Mouse (Mus musculus) liver, adult (tissue): Measurements from ENCODE around the gene Tsc22d3.
A peak's percentile ranks its signal among the peaks of the same experiment; 100 is the strongest.

Source experiments
- GATA4 ChIP-seq: IDR thresholded peaks from 2 replicates; pipeline ENCODE4 v1.6.1; 2014; ENCODE audit warnings: mild to moderate bottlenecking, low read length; ENCODE audit not compliant: insufficient replicate concordance

The Tsc22d3 gene

GRCm38 (mm10) chrX:140522071-140522765, 78.2 kb downstream of the Tsc22d3 start:
- no peak for TF ChIP-seq GATA4

DNA sequence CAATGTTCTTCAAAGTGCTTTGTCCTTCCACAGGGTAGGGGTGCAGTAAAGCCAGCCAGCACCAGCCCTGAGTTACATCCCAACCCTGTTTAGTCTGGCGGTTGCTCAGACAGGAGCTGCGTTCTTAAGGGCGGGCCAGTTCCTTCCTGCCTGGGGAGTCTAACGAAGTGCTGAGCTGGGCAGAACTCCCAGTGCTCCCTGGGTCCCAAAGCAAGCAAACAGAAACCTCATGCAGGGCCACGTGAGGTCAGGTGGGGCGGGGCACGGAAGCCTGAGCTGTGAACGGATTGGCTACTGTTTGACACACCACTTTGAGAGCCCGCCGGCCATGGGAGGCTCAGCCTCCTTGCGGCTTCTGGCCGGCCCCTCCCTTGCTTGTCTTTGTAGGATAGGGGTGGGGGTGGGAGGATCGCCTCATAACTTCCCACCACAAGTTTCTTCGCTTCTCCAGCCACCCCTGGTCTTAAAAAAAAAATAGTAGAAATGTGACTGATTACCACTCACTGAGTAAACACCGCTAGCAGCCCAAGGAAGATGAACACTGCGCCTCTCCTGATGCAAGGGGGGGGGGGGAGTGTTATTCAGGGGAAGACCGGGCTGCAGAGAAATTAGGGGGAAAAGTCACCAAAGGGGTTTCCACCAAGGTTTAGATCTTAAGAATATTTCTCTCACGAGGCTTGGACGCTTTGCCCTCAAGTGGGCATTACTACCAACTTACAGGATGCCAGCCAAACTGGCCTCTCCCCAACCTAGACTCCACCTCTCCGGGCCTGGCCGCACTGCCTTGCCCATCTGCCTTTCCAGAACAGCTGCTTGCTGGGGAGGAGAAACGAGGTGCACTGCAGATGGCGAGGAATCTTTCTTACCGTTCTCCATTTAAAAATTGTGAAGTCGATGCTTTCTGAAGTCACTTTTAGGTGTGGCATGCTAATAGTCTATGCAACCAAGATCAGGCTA, 80.0 kb downstream of the Tsc22d3 start:
- no peak for TF ChIP-seq GATA4

GRCm38 (mm10) chrX:140518351-140518750, 82.1 kb downstream of the Tsc22d3 start:
- no peak for TF ChIP-seq GATA4

GRCm38 (mm10) chrX:140513379-140513778, 87.1 kb downstream of the Tsc22d3 start:
- TF ChIP-seq GATA4: no peak

- no peak for TF ChIP-seq GATA4
Measured at GRCm38 (mm10) chrX:140511687-140512651, 88.5 kb downstream of the Tsc22d3 start.

DNA sequence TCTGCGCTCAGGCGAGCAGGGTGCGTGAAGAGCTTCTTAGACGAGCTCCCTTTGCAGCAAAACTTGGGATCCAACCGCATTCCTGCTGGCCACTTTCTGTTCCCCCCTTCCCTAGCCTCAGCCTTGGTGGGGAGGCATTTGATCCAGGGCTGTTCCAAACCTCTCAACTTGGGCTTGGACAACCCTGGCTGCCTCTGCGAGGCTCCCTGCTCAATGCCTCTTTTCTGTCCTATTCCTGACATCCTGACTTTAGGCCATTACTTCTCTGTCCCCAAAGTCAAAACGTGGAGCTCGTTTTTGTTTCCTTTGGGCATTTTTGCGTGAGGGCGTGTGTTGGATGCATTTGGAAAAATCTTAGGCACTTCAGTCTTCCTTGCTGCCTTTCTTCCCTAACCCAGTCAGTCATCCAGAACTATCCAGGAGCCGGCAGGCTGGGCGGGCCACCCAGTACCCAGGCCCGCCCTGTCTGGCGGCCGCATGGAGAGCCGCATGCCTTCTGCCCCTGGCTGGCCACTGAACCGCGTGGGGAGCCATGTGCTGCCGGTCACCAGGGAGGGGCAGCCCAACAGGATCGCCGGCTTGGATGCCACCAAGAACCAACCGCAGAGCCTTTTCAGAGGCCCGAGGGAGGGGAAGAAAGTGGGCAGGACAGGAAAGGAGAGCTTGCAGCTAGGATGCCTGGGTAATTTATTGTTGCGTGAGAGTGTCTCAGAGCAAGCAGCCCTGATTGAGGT, 89.6 kb downstream of the Tsc22d3 start:
- no peak for TF ChIP-seq GATA4

DNA sequence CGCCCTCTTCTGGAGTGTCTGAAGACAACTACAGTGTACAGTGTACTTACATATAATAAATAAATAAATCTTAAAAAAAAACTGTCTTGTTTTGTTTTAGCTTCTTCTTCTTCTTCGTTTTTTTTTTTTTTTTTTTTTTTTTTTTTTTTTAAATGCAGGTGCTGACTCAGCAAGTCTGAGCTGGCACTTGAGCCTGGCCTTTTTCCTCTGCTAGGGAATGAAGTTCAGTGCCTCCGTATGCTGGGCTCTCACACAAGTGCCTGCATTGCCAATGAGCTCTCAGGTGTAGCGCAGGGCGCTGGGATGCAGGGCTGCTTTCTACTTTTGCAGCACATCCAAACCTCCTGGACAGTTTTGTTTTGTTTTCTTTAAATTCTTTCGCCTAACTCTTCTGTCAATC, 90.6 kb downstream of the Tsc22d3 start:
- no peak for TF ChIP-seq GATA4

DNA sequence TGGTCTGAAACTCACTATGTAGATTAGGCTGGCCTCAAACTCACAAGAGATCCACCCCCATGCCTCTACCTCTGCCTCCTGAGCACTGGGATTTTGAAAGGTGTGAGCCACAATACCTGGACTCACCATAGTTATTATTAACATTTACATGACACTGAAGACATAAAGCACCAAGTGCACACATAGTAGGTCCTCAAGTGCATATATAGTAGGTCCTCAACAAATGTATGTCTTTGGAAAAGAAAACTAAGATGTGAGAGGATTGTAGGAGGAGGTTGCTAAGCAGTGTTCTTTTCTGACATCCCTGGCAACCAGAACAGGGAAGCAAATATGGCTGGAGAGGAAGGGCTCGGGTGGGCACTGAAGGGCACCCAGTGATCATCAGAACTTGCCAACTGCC, 93.1 kb downstream of the Tsc22d3 start:
- no peak for TF ChIP-seq GATA4

DNA sequence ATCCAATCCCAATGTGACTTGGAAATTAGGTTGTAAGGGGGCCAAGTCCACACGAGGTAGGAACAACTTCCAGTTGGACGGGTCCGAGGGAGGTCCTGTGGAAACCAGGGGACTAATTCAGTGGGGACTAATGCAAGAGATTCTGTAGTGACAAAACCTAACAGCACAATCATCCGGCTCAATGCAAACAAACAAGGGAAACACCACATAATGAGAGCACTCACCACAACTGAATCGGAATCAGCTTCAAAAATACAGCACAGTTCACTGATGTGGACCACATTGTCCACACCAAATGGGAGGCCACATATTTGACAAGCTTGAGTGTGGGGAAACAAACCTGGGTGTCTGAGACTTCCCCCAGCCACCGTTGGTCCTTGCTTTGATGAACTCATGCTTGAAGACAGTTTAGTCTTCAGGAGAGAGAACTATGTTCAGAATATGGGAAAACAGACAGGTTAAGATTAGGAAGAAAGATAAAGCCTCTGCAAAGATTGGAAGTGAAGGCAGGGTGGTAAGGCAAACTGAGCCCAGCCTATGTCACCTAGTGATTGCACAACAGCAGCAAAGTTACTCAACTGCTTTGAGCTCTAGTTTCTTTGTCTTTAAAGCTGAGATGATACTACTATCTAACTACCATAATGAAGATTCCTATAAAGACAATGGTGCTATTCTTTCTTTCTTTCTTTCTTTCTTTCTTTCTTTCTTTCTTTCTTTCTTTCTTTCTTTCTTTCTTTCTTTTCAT, 93.9 kb downstream of the Tsc22d3 start:
- TF ChIP-seq GATA4: no peak

DNA sequence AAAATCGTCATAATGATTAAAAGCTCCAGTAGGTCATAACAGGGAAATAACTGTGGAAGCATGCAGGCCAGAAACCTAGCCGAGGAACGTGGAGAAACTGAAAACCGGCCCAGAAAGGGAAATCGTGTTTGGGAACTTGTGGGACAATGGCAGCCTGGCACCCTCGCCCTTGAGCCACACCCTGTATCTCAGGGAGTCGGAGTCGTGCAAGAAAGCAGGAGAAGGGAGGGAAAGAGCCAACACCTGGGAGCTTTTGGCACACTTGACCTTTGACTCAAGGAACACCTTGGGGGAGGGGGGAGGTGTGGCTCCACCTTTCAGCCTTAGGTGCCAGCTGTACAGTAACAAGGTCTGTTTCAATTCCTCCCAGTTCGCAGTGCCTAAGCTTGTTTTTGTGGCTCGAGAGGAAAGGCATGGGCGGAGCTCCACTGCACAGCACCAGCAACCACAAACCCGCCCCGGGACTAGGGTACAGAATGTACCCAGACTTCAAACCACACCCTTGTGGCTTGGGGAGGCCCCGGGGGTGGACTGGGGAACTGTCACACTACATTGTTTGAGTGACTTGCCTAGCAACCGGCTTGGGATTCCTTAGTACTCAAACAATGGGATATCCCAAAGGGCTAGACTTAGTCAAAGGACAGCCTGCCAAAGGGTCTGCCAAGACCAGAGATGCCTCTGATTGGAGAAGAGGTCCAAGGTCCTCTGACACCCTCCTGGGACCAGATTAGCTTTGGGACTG, 94.8 kb downstream of the Tsc22d3 start:
- no peak for TF ChIP-seq GATA4

GRCm38 (mm10) chrX:140503905-140504304, 96.6 kb downstream of the Tsc22d3 start:
- TF ChIP-seq GATA4: no peak

DNA sequence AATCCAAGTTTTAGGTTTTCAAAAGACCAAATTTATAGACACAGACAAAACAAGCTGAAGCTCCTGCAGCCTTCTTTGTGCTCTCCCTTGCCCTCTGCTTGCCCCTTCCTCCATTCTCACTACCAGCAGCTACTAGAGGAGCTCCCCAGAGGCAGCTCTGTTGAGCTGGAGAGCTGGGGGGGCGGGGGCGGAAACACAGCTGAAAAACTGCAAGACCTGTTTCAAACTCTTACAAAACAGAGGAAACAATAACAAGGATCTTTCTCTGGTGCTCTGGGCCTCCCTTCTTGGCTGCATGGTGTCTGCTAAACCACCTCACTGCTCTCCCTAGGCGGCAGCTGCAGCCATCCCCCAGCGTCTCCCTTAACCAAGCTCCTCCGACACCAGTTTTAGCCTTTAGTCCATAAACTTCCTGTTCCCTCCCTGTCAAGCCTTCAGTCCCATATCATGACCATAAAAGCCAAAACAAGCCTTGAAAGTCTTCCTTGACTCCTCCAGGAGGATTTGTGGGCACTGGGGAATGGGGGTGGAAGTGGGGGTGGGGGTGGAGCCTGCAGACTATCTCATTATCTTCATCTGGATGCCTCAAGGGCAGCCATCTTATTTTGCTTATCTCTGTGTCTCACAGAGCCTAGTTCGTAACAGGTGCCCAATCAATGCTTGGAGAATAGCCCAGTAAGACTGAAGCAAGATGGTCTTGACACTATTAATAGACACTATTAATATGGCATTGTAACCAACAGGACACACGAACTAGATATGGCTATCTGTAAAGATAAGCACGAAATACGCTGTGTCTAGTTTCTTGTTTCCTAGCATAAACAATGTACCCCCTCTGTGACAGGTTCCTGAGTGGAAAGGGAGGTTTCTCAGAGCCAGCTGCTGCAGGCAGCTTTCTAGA, 98.8 kb downstream of the Tsc22d3 start:
- peak; percentile 66; the same call in 1 of the 2 replicates for TF ChIP-seq GATA4
